Mouse (Mus musculus): ENCODE measurements around the gene Itgb5.
A peak's percentile ranks its signal among the peaks of the same experiment; 100 is the strongest.

The Itgb5 gene

GRCm38 (mm10) chr16:33894449-33894848 lies 65.0 kb downstream of the Itgb5 start:
- no peaks in the 10 kb centered on the region for H3K36me3 ChIP-seq (ENCODE audit: control insufficient read depth, insufficient read depth, low read length, poor library complexity, severe bottlenecking)
- no peak for DNase-seq (ENCODE audit: low read depth, low spot score)
- H3K27me3 ChIP-seq (ENCODE audit: control insufficient read depth, insufficient read depth, low read length, poor library complexity, severe bottlenecking) = no peaks in the 10 kb centered on the region

- DNase-seq (ENCODE audit: low read depth, low spot score) = no peak
- Histone ChIP-seq H3K36me3 (ENCODE audit: control insufficient read depth, insufficient read depth, low read length, poor library complexity, severe bottlenecking) (no peaks in the 10 kb centered on the region), H3K27me3 (ENCODE audit: control insufficient read depth, insufficient read depth, low read length, poor library complexity, severe bottlenecking) (no peaks in the 10 kb centered on the region)
These were observed 66.2 kb downstream of the Itgb5 start for GRCm38 (mm10) chr16:33895690-33896089.

DNA sequence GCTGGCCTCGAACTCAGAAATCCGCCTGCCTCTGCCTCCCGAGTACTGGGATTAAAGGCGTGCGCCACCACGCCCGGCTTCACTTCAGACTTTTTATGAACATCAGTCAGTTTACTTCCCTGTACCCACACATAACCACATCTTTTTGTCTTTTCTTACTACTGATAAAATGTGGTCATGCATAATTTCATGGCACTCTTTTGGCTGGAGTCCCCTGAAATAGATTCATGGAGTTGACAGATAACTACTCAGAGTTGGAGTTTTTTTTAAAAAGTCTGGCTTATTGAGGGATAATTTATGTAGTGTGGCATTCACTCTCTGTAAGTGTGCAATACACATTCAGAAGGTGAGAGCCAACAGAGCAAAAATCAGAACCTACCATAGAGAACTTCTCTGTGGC lies 67.3 kb downstream of the Itgb5 start:
- Histone ChIP-seq H3K36me3 (ENCODE audit: control insufficient read depth, insufficient read depth, low read length, poor library complexity, severe bottlenecking) (no peaks in the 10 kb centered on the region), H3K27me3 (ENCODE audit: control insufficient read depth, insufficient read depth, low read length, poor library complexity, severe bottlenecking) (no peaks in the 10 kb centered on the region)
- DNase-seq (ENCODE audit: low read depth, low spot score) = no peak

GRCm38 (mm10) chr16:33903664-33904441 lies 74.4 kb downstream of the Itgb5 start:
- Histone ChIP-seq H3K27me3 (ENCODE audit: control insufficient read depth, insufficient read depth, low read length, poor library complexity, severe bottlenecking) (no peaks in the 10 kb centered on the region), H3K36me3 (ENCODE audit: control insufficient read depth, insufficient read depth, low read length, poor library complexity, severe bottlenecking) (no peaks in the 10 kb centered on the region)
- no peak for DNase-seq (ENCODE audit: low read depth, low spot score)

DNA sequence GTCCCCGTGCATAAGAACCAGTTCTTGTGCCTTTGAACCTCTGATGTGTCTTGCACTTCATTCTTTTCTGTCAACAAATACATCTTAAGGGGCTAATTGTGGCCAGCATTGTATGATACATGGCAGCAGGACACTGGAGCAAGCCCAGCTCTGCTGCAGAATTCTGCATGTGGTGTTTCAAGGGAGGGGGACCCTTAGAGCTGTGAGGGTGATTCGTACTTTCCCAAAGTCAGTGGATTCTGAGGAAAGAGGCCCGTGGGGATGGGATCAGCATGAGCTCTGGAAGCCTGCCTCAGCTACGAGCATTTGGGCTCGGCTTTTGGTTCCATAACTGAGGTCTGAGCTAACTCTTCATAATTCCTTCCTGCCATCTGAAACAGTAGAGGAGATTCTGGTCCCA lies 75.1 kb downstream of the Itgb5 start:
- DNase-seq (ENCODE audit: low read depth, low spot score) = no peak
- Histone ChIP-seq H3K27me3 (ENCODE audit: control insufficient read depth, insufficient read depth, low read length, poor library complexity, severe bottlenecking) (no peaks in the 10 kb centered on the region), H3K36me3 (ENCODE audit: control insufficient read depth, insufficient read depth, low read length, poor library complexity, severe bottlenecking) (no peaks in the 10 kb centered on the region)

- no peak for DNase-seq (ENCODE audit: low read depth, low spot score)
- Histone ChIP-seq H3K36me3 (ENCODE audit: control insufficient read depth, insufficient read depth, low read length, poor library complexity, severe bottlenecking) (no peaks in the 10 kb centered on the region), H3K27me3 (ENCODE audit: control insufficient read depth, insufficient read depth, low read length, poor library complexity, severe bottlenecking) (no peaks in the 10 kb centered on the region)
These were observed 78.8 kb downstream of the Itgb5 start for GRCm38 (mm10) chr16:33908239-33908638.

DNA sequence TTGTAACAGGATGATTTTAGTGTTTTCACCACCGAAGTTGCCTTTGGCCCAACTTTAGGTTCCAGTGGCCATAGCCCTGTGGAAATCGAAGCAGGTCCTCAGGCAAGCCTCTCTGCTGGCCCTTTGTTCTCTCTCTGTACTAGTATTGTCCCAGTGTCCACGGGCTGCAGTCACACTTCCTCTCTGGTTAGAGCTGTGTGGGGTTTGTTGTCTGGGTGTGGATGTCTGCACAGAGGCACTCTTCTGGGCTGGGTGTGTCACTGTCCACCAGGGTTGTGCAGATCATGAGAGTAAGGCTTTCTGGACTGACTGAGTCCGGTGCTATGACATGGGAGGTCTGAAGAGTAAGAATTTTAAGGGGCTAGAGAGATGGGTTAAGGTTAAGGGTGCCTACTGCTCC lies 85.5 kb downstream of the Itgb5 start:
- DNase-seq (ENCODE audit: low read depth, low spot score) = no peak
- no peaks in the 10 kb centered on the region for H3K36me3 ChIP-seq (ENCODE audit: control insufficient read depth, insufficient read depth, low read length, poor library complexity, severe bottlenecking)
- no peaks in the 10 kb centered on the region for H3K27me3 ChIP-seq (ENCODE audit: control insufficient read depth, insufficient read depth, low read length, poor library complexity, severe bottlenecking)

DNA sequence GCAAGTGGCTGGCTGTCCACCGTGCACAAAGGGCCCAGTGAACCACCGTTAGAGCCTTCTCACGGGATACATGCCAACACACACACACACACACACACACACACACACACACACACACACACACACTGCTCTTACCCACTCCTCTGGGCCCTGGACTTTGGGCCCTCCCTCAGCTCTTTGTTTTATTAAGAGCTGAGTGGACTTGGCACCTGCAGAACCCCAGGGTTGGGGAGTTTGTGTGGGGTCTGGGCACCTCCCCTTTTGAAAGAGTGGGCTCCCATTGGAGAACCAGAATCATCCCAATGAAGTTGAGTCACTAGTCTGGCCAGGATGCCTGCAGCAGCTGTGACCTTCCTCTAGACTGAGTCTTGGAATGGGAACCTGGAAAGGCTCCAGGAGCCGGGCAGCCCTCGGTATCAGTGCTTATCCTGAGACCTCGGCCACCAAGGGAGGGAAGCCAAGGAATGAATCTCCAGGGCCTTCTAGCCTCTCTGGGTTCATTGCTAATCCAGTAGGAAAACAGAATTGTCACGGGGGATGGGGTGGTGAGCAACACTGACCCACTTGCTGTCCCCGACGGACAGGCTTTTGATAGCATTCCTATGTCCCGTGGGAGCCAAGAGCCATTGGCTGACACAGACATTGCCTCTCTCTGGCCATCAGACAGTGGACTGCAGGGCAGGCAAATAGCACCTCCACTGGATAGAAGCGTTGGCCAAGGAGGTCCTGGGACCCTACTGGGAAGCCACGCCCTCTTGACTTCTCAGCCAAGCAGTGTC lies 87.2 kb downstream of the Itgb5 start:
- Histone ChIP-seq H3K36me3 (ENCODE audit: control insufficient read depth, insufficient read depth, low read length, poor library complexity, severe bottlenecking) (no peaks in the 10 kb centered on the region), H3K27me3 (ENCODE audit: control insufficient read depth, insufficient read depth, low read length, poor library complexity, severe bottlenecking) (no peaks in the 10 kb centered on the region)
- no peak for DNase-seq (ENCODE audit: low read depth, low spot score)

GRCm38 (mm10) chr16:33917390-33917789 lies 87.9 kb downstream of the Itgb5 start:
- DNase-seq (ENCODE audit: low read depth, low spot score) = no peak
- no peaks in the 10 kb centered on the region for H3K27me3 ChIP-seq (ENCODE audit: control insufficient read depth, insufficient read depth, low read length, poor library complexity, severe bottlenecking)
- no peaks in the 10 kb centered on the region for H3K36me3 ChIP-seq (ENCODE audit: control insufficient read depth, insufficient read depth, low read length, poor library complexity, severe bottlenecking)

- H3K27me3 ChIP-seq (ENCODE audit: control insufficient read depth, insufficient read depth, low read length, poor library complexity, severe bottlenecking) = no peaks in the 10 kb centered on the region
- DNase-seq (ENCODE audit: low read depth, low spot score) = no peak
These were observed 88.5 kb downstream of the Itgb5 start for GRCm38 (mm10) chr16:33917926-33918325.

DNA sequence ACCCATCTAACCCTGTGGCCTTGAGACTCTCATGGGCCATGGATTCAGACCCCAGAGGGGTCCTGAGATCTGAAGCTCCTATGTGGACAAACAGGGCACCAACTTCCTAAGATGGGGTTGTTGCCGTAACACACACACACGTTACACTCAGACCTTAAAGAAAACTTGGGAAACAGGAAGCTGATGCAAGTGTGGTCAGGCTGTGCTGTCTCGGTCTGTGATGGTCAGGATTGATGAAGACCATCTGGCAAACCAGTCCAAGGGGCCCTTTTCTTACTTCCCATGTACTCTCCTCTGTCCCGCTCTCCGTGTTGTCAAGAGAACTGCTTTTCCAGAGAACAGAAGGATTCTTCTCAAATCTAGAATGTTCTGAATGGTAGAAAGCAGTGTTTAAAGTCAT lies 92.0 kb downstream of the Itgb5 start:
- DNase-seq (ENCODE audit: low read depth, low spot score) = no peak
- Histone ChIP-seq H3K27me3 (ENCODE audit: control insufficient read depth, insufficient read depth, low read length, poor library complexity, severe bottlenecking) (no peaks in the 10 kb centered on the region), H3K36me3 (ENCODE audit: control insufficient read depth, insufficient read depth, low read length, poor library complexity, severe bottlenecking) (no peaks in the 10 kb centered on the region)

More at GRCm38 (mm10) chr16:33917926-33918325, 88.5 kb downstream of the Itgb5 start:
- no peaks in the 10 kb centered on the region for H3K36me3 ChIP-seq (ENCODE audit: control insufficient read depth, insufficient read depth, low read length, poor library complexity, severe bottlenecking)

GRCm38 (mm10) chr16:33922111-33923000 lies 92.9 kb downstream of the Itgb5 start:
- Histone ChIP-seq H3K27me3 (ENCODE audit: control insufficient read depth, insufficient read depth, low read length, poor library complexity, severe bottlenecking) (no peaks in the 10 kb centered on the region), H3K36me3 (ENCODE audit: control insufficient read depth, insufficient read depth, low read length, poor library complexity, severe bottlenecking) (no peaks in the 10 kb centered on the region)
- peak; percentile 27 for DNase-seq (ENCODE audit: low read depth, low spot score)

DNA sequence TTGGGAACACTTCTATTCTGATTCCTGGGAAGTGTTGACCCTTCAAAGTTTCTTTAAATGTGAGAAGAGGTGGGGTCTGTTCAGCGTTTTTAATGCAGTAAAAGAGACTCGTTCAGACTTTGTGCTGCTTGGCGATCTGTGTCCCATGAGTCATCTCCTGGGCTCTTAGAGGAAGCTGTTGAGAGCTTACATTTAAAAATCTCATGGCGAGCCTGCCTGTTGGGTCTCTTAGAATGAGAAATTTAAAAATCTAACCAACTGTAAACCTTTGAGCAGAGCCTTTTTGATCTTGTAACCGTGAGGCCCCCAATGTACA lies 93.5 kb downstream of the Itgb5 start:
- no peaks in the 10 kb centered on the region for H3K36me3 ChIP-seq (ENCODE audit: control insufficient read depth, insufficient read depth, low read length, poor library complexity, severe bottlenecking)
- no peaks in the 10 kb centered on the region for H3K27me3 ChIP-seq (ENCODE audit: control insufficient read depth, insufficient read depth, low read length, poor library complexity, severe bottlenecking)
- no peak for DNase-seq (ENCODE audit: low read depth, low spot score)

DNA sequence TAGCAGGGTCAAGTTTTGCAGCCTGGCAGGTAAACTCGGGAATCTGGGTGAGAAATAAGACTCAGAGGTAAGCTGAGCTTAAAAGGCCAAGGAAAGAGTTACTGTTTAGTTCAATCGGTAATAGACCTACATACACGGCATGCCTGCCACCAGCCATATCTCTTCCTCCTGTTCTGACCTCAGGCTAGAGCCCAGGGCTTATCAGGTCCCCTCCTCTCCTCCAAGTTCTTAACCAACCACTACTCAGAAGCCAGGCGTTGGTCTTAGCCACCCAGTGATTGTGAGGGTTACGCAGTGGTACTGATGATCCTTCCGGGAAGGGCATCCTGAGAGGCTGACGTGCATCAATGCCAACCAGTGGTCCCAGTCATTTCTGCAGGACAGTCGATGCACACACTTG lies 94.3 kb downstream of the Itgb5 start:
- Histone ChIP-seq H3K27me3 (ENCODE audit: control insufficient read depth, insufficient read depth, low read length, poor library complexity, severe bottlenecking) (no peaks in the 10 kb centered on the region), H3K36me3 (ENCODE audit: control insufficient read depth, insufficient read depth, low read length, poor library complexity, severe bottlenecking) (no peaks in the 10 kb centered on the region)
- DNase-seq (ENCODE audit: low read depth, low spot score) = no peak
